Comparison of ENCODE assay signal across 10 mouse cellular contexts in genomic region chr1:61203612-61204011, GRCm38 (mm10).
A peak's percentile ranks its signal among the peaks of the same experiment; 100 is the strongest.
DNase-seq lines count a peak whose midpoint lies in the region; ATAC-seq and TF ChIP-seq lines count a peak whose summit lies in the region.
"Had no signal": no experiment of that assay in that cellular context is flagged by ENCODE, and none has a peak within 500 bp of the region (broad histone marks: within the 10 kb centered on the region; RNA-seq: fewer than 3 reads in every experiment).

No protein-coding gene starts in this region.

- TF ChIP-seq CTCF in gastrocnemius, adult 2 months (IDR thresholded peaks at IDR 0.05), result no peak
- no peak for TF ChIP-seq CTCF in lung, adult 2 months (IDR thresholded peaks at IDR 0.05; ENCODE audit: insufficient read depth, low read length)

- H3K27me3 ChIP-seq in lung, embryonic 15.5 days, result no peaks in the 10 kb centered on the region
- no peaks in the 10 kb centered on the region for H3K27me3 ChIP-seq in hindbrain, embryonic 12.5 days

- H3K9me3 ChIP-seq in lung, embryonic 15.5 days, result no peaks in the 10 kb centered on the region
- H3K9me3 ChIP-seq in hindbrain, embryonic 12.5 days (replicated peaks), result no peaks in the 10 kb centered on the region

- H3K36me3 ChIP-seq in lung, embryonic 15.5 days, result no peaks in the 10 kb centered on the region
- no peaks in the 10 kb centered on the region for H3K36me3 ChIP-seq in hindbrain, embryonic 12.5 days

- DNase-seq in gastrocnemius, adult 2 months, result no peak
- no peak for DNase-seq in gastrocnemius, postnatal 25 days
- no peak for DNase-seq in lung, adult 2 months
- DNase-seq in retina, postnatal 1 day, result peak; percentile 18
- DNase-seq in layer of hippocampus, postnatal 14 days (ENCODE audit: low spot score in 2 of 2), result no peak
- DNase-seq in cerebellum, adult 18-20 months, result no peak
- DNase-seq: kidney, postnatal 14 days had no signal

- peaks cover 10% of the 10 kb centered on the region; the same call in 1 of the 2 replicates for H3K4me1 ChIP-seq in lung, embryonic 15.5 days
- H3K4me1 ChIP-seq in lung, adult 2 months (ENCODE audit: control insufficient read depth, insufficient read depth, low read length), result no peaks in the 10 kb centered on the region
- H3K4me1 ChIP-seq in hindbrain, embryonic 12.5 days, result peaks cover 14% of the 10 kb centered on the region

- no peak overlapping the region for H3K9ac ChIP-seq in lung, embryonic 15.5 days
- H3K9ac ChIP-seq in hindbrain, embryonic 12.5 days, result no peak overlapping the region

- TF ChIP-seq POLR2A in lung, adult 2 months (IDR thresholded peaks at IDR 0.05; ENCODE audit: borderline replicate concordance, extremely low read depth, low read depth, low read length), result no peak

- peak overlapping the region; percentile 20; the same call in 1 of the 2 replicates for H3K4me3 ChIP-seq in gastrocnemius, adult 2 months
- no peak overlapping the region for H3K4me3 ChIP-seq in lung, embryonic 15.5 days
- H3K4me3 ChIP-seq in lung, adult 2 months (replicated peaks; ENCODE audit: extremely low read depth, low read depth, low read length), result no peak overlapping the region
- no peak overlapping the region for H3K4me3 ChIP-seq in hindbrain, embryonic 12.5 days
- H3K4me3 ChIP-seq: myocyte had no signal

- no peak overlapping the region for H3K27ac ChIP-seq in gastrocnemius, adult 2 months
- no peak overlapping the region for H3K27ac ChIP-seq in lung, embryonic 15.5 days
- peak overlapping the region; percentile 64 for H3K27ac ChIP-seq in hindbrain, embryonic 12.5 days

- peak overlapping the region; percentile 41 for H3K4me2 ChIP-seq in lung, embryonic 15.5 days
- peak overlapping the region; percentile 27 for H3K4me2 ChIP-seq in hindbrain, embryonic 12.5 days (replicated peaks)

- ATAC-seq in lung, embryonic 15.5 days (ENCODE audit: borderline replicate concordance, extremely low read depth, low FRiP score, low TSS enrichment), result peak; percentile 19; the same call in 1 of the 2 replicates
- ATAC-seq in hindbrain, embryonic 12.5 days (ENCODE audit: low FRiP score), result no peak; the same call in 1 of the 2 replicates

- WGBS in lung, embryonic 15.5 days, result 17% methylated on average over 6 of the region's 6 CpGs
- 23% methylated on average over 6 of the region's 6 CpGs for WGBS in lung, adult 2 months
- 16% methylated on average over 5 of the region's 6 CpGs for WGBS in hindbrain, embryonic 12.5 days

- intact Hi-C loops in gastrocnemius, adult 2 months (cut with DNase I), result no loop called here
